Mouse (Mus musculus) monocyte, adult 2 months (primary cell): ENCODE measurements around the gene Thg1l.

Source experiments
- DNase-seq, 2 experiments: peaks; one replicate each; pipeline ENCODE4 v3.0.0; 2022; ENCODE audit warnings: low spot score in 2 of 2, low read depth in 1 of 2

The Thg1l gene

DNA sequence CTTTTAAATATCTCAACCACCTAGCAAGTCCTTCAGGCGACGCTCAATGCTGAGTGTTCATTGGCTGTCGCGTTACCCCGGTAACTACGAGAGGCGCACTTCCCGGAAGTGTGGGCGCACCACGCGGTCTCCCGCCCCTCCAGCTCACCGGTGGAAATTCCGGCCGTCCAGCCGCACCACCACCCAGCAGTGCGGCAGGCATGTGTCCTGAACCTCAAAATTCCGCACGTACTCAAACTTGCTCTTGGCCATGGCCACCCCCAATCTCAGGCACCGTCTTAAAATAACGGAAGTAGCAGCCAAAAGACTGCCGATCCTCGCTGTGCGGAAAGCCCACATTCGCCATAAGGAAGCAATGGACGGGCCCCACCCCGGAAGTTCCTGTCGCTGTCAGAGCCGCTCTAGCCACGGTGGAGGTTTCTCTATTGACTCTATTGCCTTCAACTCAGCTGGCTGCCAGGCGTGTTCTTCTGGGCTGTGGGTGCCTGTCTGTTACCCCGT lies at the start of gene Thg1l:
Thg1l (minus strand) TSS at position 368 of the 501 bp plus-strand sequence.
- DNase-seq: peak; percentile 82 to 88

DNA sequence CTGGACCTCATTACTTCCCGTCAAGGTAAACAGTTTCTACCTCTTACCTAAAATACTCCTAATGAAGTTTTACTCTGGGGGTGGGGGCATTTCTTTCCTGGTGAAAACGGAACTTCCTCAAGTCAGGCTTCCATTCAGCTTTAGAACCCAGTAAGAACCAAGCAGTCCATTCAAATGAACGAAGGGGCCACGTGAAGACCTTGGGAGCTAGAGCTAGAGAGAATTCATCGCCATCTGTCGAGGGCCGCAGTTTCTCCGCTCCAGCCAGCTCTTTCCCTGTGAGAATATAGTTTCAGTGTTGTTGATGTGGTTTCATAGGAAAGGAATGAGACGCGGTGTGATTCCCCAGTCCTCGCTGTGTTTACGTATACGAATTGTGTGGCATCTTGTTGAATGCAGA lies 36.8 kb upstream of the Thg1l start:
- DNase-seq: no peak

DNA sequence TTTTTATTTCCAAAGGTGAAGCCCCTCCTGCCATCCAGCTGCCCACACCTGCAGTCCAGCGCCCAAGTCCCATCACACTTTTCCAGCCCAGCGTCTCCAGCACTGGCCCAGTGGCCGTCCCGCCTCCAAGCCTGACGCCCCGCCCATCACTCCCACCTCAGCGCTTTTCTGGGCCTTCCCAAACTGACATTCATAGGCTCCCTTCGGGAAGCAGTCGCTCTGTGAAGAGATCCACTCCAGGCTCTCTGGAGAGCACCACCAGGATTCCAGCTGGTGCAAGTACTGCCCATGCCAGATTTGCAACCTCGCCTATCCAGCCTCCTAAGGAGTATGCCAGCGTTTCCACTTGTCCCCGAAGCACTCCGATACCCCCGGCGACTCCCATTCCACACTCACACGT lies 36.3 kb upstream of the Thg1l start:
- DNase-seq: no peak

DNA sequence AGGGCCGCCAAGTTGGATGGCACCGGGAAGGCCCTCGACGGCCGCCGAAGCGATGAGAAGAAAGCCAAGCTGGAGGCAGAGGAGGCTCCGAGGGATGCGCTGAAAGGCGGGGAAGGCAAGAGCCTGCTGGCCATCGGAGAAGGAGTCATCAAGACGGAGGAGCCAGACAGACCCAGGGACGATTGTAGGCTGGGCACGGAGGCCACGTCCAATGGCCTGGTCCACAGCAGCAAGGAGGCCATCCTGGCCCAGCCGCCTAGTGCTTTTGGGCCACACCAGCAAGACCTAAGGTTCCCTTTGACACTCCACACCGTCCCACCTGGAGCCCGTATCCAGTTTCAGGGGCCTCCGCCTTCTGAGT lies 25.6 kb upstream of the Thg1l start:
- DNase-seq: no peak

DNA sequence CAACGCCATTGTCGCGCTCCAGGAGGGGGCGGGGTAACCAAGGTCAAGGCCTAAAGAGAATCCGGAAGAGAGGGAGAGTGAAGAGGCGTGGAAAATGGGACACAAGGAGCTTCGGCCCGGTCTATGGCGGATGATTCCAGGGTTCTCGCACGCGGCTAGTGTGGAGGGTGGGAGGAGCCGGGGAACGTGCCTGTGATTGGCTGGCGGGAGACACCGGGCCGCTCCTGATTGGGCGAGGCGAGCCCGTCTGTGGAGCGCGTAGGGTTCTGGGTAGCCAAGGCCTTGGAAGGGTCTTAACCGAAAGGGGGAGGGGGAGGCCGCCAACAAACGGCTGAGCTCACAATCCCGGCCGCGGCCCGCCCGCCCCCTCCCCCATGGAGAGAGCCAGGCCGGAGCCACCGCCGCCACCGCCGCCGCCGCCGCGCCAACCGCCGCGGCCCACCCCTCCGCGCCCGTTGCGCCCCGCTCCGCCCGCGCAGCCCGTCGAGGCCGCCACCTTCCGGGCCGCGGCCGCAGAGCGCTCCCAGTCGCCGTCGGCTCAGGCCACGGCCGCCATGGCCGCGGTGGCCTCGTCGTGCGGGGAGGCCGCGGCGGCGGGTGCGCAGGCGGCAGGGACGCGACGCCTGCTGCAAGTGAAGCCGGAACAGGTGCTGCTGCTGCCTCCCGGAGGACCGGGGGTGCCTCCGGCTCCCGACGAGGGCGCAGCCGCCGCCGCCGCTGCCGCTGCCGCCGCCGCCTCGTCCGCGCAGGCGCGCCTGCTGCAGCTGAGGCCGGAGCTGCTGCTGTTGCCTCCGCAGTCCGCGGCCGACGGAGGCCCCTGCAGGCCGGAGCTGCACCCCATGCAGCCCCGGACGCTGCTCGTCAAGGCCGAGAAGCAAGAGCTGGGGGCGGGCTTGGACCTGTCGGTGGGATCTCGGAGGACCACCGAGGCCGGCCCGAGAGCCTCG lies 24.9 kb upstream of the Thg1l start, which contains the start of gene Sox30:
Sox30 (plus strand) TSS at position 365 of the 947 bp plus-strand sequence.
- no peak for DNase-seq

DNA sequence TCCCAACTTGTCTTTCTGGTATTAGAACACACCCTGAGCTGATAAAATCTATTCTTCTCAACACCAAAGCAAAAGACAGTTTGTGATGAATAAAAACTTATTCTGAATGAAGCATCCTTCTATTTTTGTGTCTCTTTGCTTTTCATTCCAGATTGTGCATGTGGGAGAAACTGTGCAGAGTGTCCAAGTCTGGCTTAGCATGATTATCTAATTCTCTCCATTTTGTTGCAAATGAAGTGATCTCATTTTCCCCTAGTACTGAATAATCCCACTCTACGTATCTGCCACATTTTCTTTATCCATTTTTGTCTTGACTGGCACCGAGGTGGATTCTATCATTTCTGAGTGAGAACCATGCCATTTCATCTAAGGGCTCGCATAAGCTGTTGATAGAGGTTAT lies 20.8 kb upstream of the Thg1l start:
- DNase-seq: no peak

DNA sequence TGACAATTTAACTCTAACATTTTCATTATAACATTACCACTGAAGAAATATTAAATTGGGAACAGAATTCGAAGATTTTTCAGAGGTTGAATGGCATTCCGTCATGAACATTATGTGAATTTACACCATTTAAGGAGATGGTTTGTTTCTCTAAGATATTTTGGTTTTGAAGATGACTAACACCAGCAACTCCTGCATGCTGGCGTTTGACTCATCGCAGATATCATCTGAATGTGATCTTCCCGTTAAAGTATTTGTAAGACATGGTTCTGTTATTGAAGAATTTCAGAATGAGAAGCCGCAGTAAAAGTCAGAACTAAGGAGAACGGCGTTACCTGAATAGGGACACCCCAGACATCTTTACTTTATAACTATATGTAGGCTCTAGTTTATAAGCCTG lies 19.2 kb upstream of the Thg1l start:
- DNase-seq: no peak

DNA sequence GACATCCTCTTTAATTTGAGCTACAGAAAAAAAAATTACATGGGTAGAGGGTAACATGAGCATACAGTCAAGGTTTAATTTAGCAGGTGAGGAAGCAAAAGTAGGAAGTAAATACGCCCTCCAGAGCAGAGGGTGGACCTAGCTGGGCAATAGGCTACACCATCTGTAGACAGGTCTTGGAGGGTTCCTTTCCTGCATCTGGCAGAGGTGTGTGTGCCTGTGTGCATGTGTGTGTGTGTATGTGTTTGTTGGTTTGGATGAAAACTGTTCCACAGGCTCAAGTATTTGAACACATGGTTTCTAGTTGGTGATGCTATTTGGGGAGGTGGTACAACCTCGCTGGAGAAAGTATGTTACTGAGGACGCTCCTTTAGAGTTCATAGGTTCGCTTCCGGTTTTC lies 18.3 kb upstream of the Thg1l start:
- DNase-seq: no peak

DNA sequence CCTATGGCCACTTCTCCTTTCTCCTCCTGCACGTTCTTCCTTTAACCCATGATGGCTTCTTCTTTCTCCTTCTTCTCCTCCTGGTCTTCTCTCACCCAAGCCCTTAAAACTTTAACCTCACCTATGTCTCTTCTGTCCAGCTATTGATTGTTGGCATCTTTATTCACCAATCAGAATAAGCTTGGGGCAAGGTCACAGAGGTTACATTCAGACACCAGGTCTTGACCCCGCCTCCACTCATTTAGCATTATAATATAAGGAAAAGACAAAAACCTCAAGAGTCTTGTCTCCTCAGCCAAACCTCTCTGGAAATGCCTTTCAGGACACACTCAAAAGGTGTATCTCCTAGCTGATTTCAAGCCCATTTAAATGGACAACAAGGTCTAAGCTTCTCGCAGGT lies 13.2 kb upstream of the Thg1l start:
- no peak for DNase-seq

DNA sequence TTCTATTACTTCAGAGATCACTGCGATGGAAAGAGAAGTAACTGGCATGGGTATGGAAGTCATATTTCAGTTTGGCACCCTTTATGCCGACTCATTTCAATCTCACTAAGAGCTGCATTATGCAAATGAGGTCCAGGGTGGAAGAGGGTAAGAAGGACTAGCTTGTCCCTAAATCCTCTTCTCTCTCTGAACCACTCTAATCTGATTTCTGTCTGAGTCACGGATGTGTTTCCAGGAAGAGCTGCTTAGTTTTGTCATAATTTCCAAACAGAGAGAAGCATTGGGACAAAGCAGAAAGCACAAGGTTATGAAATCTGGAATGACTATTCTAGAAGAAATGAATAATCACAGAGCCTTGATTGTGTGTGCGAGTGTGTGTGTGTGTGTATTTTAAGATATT lies 11.6 kb upstream of the Thg1l start:
- no peak for DNase-seq

DNA sequence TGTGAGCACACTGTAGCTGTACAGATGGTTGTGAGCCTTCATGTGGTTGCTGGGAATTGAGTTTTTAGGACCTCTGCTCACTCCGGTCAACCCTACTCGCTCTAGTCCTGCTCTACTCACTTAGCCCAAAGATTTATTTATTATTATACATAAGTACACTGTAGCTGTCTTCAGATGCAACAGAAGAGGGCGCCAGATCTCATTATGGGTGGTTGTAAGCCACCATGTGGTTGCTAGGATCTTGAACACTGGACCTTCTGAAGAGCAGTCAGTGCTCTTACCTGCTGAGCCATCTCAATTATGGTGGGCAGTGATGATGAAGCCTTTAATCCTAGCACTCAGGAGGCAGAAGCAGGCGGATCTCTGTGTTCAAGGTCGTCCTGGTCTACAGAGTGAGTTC lies 4.7 kb upstream of the Thg1l start:
- DNase-seq: no peak

DNA sequence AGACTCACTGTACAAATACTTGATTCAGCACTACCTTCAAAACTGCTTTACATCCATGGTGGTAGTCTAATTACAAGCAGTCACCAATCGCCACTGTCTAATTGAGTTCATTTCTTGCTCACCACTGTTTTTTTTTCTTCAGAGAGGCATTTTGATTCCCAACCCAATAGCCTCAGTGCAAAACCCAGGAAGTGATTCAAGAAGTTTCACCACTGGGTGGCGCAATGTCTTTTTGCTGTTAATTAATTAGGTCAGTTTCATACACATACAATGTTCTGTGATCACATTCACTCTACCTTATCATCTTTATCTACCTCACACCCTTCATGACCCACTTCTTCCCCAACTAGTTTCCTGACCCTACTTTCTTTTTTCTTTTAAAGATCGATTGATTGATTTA lies 4.3 kb upstream of the Thg1l start:
- DNase-seq: no peak

DNA sequence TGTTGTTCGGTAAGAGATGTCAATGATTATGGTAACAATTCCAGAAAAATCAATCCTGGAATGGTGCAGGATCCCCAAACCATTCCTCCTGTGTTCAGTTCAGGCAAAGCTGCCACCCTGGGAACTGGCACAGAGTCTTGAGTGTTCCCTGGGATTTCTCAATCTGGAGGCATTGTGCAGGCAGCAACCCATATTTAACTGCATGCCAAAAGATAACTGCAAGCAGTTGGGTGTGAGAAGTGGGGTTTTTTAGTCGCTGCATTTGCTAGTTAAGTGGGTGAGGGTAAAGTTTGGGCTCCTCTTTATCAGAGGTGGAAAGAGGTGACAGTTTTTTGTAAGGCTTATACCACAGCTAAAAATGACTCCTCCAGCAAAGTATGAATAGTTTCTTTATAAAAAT lies 7.8 kb downstream of the Thg1l start:
- DNase-seq: no peak

DNA sequence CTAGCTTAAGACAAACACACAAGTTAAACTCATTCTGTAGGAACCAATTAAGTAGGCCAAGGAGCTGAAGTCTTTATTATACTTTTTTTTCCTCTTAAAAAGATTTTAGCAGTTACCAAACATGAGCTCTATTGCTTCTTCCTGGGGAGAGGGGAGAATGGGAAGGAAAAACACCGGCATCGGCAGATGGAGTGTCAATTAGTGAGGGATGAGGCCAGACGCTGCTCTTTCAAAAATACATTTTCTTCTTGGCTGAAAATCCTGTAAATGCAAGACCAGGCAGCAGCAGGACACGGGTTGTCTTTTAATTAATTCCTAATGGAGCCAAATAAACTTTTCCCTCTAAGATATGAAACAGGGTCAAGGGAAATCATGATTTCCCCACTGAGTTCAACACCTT lies 8.5 kb downstream of the Thg1l start:
- DNase-seq: no peak

DNA sequence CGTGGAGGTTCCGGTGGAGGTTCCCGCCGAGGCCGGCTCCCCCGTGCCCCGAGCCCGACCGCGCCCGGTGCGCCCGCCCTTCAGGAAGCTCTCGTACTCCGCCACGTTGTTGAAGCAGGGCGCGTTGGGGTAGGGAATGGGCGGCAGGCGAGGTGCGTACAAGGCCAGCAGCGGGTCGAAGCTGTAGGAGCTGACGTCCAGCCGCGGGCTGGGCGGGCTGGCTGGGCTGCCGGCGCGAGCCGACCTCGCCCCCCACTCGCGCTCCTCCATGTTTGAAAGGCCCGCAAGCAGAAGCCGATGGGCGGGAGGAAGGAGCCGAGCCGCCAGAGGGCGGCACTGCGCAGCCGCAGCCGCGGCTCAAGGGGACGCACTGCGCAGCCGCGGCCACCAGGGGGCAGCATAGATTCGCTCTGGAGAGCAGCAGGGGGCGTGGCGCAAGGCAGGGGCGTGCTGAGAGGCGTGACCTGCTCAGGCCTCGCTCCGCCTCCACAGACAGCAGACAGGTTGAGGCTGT lies 10.6 kb downstream of the Thg1l start, which contains the start of gene Lsm11:
Lsm11 (minus strand) TSS at position 293 of the 514 bp plus-strand sequence.
- DNase-seq: peak; percentile 95 to 99

DNA sequence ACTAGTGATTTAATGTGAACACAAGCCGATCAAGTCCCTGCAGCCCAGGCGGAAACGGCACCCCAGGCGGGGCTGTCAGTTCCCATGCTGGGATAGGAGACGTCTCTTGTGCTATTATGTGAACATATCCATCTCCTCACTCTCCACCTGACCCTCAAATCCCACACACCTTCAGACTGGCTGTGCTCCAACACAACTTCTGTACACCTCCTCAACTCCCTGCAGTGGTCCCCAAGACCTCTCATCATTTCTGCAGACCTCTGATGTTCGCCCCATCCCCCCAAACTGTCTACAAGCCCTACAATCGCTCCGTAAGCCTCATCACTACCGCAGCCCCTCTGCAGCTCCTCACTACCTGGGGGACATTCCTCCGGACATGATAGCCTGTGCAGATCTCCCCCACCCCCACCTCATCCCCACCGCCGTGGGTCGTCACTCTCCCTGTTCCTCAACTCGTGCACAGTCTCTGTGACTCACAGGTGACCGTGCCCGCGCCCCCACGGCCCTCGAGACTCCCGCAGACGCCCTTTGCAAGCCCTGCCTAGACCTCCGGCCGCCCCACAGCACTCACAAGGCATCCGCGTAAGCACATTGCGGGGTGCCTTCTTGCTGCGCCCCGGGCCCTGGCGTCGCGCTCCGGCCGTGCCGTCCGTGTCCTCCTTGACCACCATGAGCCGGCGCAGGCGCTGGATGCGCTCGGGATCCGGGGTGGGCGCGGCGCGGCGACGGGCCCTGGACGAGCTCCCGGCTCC lies 11.2 kb downstream of the Thg1l start:
- DNase-seq: no peak

DNA sequence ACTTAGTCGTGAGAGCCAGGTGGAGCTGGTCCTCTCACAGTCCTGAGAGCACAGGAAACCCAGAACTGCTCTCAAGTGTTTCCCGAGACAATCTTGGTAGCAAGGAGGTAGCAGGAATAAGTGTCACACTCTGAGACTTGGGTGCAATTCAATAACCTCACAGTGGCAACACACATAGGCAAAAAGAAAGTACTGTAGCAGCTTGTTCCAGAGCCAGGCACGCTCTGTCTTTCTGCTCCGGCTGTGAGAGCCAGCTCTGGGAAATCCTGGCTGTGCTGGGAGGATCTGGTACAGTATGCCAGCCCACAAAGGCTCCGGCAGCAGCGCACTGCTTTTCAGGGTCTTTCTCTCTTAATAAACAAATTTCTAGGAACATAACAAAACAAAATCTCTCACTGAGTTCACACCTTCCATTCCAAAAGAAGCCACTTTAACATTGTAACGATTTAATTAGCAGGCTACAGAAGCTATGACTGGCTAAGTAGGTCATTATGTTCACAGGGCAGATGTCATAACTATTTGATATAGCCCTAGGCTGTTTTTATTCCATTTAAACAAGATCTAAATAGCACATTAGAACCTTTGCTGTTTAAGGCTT lies 12.1 kb downstream of the Thg1l start:
- no peak for DNase-seq

DNA sequence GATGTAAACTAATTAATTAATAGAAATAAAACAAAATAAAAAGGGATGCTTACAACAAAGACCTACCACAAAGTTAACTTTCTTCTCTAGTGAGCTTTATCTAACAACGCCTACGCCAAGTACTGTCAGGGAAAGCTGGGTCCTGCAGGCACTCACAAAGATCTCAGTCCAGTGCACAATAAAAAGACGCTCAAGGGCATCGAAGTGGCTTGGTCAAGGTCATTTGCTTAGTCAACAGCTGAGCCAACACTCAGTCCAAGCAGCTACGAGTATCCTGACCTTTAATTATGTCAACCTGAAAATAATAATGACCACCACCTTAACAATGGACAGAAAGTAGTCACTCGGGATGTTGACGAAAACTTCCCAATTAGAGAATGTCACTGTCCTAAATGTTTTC lies 13.0 kb downstream of the Thg1l start:
- DNase-seq: no peak

DNA sequence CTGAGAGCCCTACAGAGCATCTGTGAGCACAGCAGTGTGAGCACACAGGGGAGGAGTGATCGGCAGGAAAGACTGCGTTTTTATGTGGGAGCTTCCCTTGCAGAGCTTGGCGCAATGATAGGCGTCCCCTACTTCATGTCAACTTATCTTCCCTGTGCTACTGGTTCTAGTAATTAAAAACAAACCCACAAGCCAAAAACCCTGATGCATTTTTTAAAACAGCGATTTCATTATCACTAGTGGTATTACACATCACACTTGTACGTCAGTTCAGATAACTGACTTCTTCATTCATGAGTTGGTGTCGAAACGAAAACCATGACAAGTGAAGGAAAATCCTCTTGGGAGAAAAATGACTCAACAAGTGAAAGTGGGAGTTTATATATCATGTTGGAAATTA lies 16.4 kb downstream of the Thg1l start:
- no peak for DNase-seq

DNA sequence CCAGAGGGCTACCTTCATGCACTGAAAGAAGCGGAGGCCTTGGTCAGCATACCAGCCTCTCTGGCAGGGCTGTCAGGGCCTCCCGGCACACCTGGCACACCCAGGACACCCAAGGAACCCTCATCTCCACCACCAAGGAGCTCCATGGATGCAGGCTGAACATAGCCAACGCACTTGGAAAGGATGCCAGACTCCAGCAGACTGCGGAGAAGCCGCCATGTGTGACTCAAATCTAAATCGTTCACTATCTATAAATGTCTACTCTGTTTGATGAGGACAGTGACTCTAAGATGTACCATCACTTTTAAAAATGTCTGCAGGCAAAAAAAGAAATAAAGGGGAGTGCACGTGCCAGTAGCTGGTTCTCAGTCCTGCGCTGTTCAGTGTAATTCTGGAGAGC lies 17.8 kb downstream of the Thg1l start:
- no peak for DNase-seq

DNA sequence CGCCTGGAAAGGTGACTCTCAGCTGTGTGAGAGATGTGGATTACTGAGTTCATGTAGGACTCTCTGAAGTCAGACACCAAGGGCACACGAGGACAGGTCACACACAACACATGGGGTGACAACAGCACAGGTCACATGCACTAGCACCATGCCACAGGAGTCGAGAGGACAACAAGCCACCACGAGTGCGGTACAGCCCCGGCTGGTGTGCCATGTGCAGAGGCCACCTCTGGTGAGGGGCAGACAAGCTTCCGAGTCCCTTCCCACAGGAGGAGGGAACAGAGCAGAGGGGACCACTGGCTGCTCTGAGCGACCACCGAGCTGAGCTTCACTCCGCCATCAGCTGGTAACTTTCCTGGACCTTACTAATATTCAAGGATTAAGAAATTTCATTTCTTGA lies 22.5 kb downstream of the Thg1l start:
- no peak for DNase-seq
